Mouse (Mus musculus): ENCODE results near the gene Angptl6.

Gene Angptl6

DNA sequence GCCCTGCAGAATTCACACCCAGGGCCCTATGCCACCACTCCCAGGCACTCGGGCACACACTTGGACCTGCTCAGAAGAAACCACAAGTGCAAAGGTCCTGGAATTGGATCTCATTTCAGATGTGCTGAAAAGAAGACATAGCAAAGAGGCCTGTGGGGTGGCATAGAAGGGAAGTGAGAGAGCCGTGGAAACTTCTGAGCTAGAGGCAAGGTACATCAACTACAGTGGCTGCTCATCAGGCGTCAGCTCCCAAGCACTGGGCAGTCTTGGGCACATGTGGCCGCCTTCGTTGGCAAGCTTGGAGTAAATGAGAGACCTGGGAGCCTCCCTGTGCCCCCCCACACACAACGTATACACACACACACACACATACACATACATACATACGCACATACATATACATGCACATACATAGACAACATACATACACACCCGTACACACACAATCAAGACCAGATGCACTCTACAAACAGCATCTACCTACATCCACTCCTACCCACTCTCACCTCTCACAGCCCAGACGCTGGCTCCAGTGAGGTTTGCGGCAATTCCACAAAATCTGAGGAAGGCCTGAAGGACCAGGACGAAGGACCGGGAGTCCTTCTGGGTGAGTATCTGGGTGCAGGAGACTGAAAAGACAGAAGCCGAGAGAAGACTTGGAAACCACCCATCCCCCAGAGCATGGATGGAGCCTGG lies at the start of gene Angptl6:
TSS of gene Angptl6 (minus strand) at position 631 of the 696 bp plus-strand sequence.
- peak; percentile 96 for DNase-seq

DNA sequence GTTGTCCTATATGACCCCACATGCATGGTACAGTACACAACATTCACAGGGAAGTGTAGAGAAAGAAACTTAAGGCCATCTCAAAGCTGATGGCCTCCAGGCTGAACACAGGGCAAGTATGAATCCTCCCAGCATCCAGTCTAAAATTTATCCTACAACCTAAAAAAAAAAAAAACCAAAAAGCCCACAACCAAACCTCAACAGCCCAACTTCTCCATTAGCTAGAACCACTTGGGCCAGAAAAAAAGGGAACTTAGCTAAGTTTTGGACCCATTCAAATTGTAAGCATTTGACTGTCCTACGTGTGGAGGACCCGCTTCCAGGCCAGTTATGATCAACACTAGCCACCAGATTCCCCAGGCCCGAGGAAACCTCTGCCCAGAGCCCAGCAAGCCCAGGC lies 43.7 kb upstream of the Angptl6 start:
- no peak for DNase-seq

DNA sequence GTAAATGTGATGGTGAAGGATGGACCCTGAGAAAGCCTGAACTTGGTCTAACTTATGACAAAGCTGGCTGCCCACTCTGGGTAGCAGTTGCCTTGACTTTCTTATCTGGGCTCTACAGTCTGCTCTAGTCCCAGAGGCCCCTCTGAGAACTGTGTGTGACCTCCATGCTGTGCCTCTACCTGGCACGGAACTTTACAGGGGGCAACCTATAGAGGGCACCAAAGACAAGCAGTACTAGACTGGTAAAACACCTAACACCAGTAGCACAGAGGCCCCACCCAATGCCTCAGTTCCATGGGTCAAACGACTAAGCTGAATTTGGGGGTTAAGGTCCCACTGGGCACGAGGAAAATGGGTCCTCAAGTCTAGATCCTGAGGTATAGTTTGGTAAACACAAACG lies 36.6 kb upstream of the Angptl6 start:
- DNase-seq: peak; percentile 88

DNA sequence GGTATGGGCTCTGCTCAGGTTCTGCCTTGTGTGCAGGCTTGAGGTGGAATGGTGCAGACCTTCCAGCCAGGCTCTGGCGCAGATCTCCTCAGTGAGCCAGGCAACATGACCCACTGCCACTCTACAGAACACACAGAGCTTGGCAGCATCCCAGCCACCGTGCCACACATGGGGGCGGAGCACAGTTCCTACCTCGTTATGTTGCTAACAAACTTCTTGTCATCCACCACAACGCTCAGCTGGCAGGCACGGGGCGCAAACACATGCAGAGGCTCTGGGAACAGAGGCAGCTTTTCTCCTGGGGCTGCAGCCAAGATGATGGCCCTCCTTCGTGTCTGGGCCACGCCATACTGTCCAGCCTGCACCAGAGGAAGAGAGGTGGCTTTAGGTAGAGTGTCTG lies 30.4 kb upstream of the Angptl6 start:
- peak; percentile 94 for DNase-seq

DNA sequence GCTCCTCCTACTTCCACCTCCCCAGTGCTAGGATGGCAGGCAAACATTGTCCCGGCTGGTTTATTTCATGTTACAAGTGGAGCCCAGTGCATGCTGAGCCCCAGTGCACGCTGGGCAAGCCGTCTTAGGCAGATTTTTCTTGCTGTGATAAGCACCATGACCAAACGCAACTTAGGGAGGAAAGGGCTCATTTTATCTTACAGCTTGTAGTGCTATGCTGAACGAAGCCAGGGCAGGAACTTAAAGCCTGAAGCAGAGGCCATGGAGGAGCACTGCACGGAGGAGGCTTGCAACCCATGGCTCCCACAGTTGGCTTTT lies 22.6 kb upstream of the Angptl6 start:
- DNase-seq: no peak

DNA sequence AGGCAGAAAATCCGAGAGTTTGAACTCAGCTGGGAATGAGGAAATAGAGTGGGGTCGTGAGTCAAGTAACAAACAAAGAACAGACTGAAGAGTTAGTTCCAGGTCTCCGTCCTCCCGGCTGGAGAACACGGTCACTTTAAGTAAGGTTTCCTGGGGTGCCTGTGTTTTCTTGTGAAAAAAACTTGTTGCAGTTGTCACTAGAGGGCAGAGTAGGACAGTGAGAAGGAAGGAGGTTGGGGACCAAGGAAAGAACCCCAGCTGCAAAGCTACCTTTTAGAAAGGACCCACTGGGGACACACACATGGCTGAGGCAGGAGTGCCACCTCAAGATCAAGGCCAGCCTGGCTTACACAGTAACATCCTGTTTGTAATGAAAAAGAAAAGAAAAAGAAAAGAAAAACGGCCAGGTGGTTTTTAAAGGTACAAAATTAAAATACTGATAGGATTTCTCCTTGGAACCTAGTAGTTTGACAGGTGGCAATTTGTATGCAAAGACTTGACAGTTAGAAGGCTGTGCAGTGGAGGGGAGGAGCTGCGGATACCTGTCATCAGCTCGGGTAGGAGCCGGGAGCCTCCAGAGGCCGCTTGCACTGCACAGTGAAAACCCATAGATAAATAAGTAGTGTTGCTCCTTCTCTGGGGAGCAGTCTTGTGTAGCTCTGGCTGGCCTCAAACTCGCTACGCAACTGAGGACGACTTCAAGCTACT lies 22.1 kb upstream of the Angptl6 start:
- DNase-seq: peak; percentile 94

DNA sequence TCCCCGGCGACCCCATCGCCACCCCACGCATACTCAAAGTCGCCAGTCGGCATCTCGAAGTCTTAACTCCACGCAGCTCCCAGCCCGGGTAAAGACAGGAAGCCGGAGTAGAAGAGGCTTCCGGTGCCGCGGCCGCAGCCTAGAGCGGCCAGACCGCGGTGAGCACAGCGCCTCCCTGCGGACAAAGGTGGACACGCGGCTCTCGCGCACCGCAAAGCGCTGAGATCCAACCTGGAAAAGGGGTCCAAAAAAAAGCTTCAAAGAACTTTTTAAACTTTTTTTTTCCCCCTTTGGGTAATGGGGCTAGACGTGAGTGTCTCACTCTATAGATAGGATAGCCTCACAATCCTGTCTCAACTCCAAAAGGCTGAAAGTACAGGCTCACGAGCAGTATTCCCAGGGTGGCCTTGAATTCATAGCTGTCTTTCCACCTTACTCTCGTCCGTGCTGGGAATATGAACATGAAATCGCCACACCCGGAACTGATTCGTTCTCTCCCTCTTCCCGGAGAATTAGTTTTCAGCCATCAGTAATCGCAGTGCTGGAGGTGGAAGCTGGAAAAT lies 19.1 kb upstream of the Angptl6 start, which contains the start of gene Eif3g:
TSS of gene Eif3g (minus strand) at position 113 of the 563 bp plus-strand sequence.
- DNase-seq: peak; percentile 98

DNA sequence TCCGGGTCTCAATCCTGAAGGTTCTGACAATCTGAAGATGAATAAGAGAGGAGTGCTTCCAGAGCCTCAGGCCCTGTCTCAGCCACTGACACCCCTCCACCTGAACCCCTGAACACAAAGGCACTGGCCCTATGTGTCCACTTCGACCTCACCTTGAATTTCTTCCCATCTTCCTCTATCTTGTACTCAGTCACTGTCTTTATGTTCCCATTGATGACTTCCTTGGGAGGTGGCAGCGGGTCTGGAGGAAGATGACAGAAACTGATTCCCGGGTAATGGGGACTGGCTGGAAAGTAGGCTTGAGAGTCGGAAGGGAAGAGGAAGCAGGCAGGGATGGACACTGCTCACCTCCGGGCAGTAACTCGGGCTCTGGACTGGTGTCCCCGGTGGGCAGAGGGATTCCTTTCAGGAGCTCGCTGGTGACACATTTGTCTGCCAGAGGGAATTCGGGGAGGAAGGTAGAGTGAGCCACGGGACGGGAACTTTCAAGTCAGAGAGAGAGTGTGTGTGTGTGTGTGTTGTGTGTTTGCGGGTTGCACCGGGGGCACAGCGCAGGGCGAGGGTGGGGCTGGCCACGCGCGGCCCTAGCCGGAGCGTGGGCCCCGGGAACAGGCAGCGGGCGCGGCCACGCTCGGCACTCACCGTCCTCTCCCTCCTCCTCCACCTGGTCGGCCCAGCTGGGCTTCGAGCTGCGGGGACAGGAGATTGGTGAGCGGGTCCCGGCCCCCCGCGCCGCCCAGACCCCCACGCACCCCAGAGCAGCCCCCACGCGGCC lies 18.4 kb upstream of the Angptl6 start:
- peak; percentile 90 for DNase-seq

DNA sequence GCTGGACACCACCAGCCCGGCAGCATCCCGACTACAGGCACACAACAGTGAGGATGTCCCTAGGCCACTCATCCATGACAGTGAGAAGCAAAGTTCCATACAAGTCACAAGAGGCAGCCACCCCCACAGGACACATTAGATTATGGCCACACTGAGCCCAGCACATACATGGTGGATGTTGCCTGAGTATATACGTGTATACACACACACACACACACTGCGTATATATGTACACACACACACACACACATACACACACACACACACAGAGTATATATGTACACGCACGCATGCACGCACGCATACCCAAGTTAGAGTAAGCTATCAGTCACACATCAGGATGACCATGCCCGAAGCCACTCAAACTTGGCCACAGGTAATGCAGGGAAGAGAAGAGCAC lies 15.9 kb upstream of the Angptl6 start:
- DNase-seq: no peak

DNA sequence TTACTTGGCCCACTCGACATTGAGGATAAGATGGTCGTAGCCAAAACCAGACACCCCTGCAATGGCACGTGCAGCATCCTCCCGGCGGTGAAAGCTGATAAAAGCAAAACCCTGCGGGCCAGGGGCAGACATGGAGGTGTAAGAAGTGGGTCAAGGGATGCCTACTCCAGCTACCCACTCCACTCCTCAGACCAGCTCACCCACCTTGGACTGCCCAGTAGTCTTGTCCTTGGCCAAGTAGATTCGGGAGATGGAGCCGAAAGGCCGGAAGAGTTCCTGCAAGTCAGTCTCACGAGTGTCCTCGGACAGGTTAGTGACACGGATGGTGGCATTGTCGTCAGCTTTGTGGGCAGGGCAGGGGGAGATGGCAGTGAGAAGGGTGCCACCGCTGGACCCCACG lies 15.1 kb upstream of the Angptl6 start:
- peak; percentile 89 for DNase-seq

DNA sequence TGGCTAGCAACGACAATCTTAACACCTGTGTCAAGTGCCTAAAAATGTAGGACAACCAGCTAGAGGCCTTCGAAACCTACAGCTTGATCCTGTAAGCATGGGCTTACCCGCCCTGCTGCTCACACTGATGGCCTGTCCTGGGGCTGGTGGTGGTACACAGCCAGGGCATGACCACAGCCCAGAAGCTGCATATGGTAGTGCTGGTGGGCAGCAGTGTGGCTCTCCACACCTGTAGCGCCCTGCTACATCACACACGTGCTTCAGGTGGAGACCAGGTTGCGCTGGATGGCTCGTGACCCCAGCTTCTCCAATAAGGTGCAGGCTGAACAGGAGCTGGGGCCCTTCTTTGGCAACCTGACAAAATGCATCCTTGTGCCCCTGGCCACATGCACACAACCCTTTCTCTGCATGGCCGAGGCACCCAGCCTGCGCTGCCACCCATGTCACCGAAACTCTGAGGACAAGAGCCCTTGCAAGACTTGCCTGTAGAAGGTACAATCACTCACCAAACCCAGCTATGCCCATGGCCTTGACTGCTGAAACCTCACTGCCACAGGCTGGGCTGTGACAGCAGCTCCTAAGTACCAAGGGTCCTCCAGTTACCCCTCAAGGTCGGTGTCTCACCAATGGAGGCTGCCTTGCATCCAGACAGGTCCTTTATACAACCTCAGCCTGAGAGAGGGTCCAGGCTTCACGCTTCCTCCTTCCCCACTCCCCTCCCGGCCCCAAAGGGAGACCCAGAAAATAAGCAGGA lies 14.2 kb upstream of the Angptl6 start:
- peak; percentile 90 for DNase-seq

DNA sequence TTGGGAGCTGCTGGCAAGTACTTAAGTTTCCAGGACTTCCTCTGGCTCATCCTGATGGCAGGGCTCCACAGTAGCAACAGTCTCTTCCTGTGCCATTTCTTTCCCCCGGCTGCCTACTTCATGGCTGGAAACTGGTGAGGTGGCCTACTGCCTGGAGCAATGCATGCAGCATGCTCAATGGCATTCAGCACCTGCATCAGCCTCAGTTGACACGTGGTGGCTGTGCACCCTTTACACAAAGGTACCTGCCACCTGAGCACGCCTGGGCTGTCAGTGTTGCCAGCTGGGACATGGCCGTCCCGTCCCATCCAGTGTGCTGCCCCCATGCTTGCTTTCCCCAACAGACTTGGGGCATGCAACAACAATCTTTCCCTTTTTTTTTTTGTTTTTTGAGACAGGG lies 13.5 kb upstream of the Angptl6 start:
- DNase-seq: peak; percentile 89

DNA sequence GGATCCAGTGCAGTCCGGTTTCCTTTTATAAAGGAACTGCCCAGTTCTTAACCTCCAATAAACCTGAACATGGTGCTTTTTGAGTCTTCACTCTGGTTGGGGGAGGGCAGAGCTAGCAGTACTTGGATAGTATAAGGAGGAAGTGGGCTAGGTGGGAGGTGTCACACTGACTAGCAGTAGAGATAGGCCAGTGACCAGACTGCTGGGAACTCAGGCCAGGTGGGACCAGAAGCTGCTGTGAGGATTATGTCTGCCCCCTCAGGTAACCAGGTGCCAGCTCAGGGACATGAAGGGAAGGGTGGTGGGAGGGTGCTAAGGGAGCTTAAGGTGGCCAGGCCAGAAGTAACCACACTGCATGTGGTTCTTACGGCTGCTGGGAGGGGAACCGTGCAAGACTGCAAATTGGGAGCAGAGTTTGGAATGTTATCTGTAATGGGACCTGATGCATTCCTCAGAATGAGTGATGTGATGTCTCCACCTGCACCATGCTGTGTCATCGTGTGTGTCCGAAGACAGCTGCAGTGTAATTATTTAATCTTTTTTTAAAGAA lies 12.7 kb upstream of the Angptl6 start:
- peak; percentile 88 for DNase-seq

DNA sequence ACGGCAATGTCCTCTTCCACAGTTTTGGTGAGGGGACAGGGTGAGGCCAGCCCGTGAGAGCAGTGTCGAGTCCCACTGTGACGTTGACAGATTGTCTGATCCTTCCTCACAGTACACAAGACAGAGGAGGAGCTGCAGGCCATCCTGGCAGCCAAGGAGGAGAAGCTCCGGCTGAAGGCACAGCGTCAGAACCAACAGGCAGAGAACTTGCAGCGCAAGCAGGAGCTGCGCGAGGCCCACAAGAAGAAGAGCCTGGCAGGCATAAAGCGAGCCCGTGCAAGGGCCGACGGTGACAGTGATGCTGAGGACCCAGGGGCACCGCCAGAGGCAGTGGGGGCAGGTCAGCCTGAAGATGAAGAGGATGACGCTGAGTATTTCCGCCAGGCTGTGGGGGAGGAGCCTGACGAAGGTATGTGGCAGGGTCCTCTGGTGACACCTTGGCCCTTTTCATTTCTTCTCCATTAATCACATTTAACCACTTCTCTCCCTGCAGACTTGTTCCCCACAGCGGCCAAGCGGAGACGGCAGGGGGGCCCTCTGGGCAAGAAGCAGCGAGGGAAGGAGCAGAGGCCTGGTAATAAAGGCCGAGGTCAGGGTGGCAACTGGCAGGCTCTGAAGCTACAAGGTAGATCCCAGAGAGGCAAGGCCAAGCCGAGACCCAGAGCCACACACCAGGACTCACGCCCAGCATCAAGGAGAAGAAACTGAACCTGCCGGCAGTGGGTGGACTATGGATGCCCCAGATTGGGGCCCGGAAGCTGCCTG lies 12.0 kb upstream of the Angptl6 start:
- peak; percentile 91 for DNase-seq

DNA sequence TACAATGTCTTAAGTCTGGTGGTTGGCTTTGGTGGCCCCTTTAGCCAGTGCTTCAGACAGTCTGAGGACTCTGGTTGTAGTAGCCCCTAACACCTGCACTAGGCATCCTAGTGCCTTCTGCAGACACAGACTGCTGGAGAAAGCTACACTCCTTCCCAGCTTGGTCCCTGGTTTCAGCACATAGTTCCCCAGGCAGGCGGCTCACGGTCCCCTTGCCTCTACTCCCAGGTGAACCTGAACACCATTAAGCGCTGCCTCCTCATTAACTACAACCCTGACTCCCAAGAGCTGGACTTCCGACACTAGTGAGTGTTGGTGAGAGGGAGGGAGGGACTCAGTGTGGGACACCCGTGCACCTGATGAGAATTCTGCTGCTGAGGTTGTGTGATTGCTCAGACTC lies 10.9 kb upstream of the Angptl6 start:
- no peak for DNase-seq

DNA sequence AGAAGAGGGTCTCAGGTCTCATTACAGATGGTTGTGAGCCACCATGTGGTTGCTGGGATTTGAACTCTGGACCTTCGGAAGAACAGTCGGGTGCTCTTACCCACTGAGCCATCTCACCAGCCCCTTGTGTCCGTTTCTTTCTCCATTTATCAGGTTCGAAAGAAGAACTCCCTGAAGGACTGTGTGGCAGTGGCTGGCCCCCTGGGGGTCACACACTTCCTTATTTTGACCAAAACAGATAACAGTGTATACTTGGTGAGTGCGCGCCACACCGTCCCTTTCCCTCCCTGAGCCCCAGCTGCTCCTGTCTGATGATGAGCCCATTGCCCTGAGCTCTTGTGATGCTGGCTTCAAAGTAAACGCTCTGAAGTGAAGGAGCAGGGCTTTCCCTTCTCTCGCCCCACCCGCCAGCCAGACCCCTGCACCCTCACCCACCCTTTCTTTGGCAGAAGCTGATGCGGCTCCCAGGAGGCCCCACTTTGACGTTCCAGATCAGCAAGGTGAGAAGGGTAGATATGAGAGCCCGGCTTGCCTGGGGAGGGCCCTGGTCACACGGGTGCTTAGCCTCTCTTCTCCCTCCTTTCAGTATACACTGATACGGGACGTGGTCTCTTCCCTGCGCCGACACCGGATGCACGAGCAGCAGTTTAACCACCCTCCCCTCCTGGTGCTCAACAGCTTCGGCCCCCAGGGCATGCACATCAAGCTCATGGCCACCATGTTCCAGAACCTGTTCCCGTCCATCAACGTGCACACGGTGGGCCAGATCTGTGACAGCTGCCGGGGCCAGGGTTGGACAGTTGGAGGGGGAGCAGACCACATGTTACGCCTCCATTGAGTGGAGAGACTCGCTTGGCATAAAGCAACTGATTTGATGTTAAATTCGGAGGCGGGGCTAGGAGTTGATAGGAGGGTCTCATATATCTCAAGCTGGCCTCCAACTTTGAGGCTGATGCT lies 9.9 kb upstream of the Angptl6 start:
- DNase-seq: peak; percentile 94

DNA sequence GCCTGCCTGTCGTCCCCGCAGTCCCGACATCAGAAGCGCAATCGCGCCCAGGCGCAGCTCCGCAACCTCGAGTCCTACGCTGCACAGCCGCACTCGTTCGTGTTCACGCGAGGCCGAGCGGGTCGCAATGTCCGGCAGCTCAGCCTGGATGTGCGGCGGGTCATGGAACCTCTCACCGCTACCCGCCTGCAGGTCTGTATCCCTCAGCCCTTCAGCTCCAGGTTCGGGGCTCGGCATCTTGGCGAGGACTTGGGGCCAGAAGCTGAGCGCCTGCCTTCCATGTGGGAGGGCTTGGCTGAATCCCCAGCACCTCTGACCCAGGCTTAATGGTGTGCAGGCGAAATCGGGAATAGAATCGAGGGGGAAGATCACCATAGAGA lies 8.8 kb upstream of the Angptl6 start:
- no peak for DNase-seq

DNA sequence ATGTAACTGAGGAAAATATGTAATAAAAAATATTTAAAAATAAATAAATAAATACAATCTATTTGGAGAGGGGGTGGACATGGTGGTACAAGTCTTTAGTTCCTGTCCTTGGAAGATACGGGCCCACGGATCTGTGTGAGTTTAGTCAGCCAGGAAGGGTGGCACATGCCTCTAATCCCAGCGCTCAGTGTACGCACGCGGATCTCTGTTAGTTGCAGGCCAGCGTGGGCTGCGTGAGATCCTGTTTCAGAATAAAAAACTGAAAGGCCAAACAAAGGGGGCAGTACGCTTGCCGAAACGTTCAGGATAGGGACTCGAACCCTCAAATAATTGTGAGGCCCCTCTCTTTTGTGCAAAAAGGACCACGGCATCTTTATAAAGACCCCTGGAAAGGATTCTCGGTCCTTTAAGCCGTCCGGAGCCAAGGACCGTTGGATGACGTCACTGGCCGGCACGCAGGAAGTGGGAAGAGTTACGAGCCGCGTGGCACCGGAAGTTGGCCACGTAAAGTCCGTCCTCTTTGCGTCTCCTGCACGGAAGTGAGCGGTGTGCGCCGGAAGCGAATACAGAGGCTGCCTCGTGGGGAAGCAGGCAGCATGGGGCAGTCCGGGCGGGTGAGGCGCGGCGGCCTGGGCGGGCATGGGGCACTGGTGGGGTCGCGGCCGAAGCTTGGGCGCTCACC lies 8.3 kb upstream of the Angptl6 start, which contains the start of gene Ppan:
TSS of gene Ppan (plus strand) at position 472 of the 682 bp plus-strand sequence.
- peak; percentile 100 for DNase-seq

DNA sequence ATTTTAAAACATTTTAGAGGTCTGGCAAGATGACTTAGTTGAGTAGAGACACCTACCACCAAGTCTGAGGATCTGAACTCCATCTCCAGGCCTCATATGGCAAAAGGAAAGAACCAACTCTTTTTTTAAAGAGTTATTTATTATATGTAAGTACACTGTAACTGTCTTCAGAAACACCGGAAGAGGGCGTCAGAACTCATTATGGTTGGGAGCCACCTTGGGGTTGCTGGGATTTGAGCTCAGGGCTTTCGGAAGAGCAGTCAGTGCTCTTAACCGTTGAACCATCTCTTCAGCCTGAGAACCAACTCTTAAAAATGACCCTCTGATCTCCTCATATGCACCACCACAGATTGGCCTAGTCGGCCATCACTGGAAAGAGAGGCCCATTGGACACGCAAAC lies 7.7 kb upstream of the Angptl6 start:
- DNase-seq: no peak

DNA sequence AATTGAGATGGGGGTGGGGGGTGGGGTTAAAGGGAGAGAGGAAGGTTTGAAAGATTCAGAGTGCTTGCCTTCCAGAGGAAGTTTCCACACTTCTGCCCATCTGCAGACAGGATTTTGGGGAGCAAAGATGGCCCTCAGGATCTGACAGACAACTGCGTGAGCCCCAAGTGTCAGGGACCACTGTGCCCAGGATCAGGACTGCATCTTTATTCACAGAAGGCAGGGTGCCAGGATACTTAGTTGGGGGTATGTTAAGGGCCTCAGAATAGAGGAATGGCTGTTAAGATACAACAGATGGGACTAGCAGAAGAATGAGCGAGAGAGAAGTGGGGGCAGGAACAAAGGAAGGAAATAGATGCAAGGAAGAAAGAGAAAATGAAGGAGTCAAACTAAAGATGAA lies 7.0 kb upstream of the Angptl6 start:
- peak; percentile 89 for DNase-seq
